Mouse (Mus musculus) cerebellum, adult 11 months (tissue): Measurements from ENCODE around the gene Gab1.
A peak's percentile ranks its signal among the peaks of the same experiment; 100 is the strongest.

Source experiments
- DNase-seq: peaks from one replicate; pipeline ENCODE4 v3.0.0; 2022

Gab1 gene

GRCm38 (mm10) chr8:80842514-80842913 is 37.8 kb downstream of the Gab1 start:
- DNase-seq: no peak

GRCm38 (mm10) chr8:80840090-80840489 is 40.2 kb downstream of the Gab1 start:
- DNase-seq: no peak

GRCm38 (mm10) chr8:80838199-80838598 is 42.1 kb downstream of the Gab1 start:
- DNase-seq: no peak

DNA sequence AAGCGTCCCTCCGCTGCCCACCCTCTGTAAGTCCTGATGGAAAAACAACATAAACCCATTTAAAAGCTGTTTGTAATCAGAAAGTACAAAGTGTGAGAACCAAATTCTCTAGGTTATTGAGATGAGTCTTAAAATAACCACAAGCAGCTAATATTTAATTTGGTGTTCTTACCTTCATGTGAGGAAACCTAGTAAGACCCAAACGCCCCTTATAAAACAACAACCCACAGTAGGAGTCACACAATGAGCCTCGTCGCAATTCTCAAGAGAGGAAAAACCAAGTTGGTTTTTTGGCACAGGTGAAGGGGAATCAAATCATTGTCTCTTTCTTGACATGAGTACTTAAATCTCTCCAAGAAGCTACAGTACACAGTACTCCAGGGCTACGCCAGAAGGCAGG is 44.9 kb downstream of the Gab1 start:
- no peak for DNase-seq

DNA sequence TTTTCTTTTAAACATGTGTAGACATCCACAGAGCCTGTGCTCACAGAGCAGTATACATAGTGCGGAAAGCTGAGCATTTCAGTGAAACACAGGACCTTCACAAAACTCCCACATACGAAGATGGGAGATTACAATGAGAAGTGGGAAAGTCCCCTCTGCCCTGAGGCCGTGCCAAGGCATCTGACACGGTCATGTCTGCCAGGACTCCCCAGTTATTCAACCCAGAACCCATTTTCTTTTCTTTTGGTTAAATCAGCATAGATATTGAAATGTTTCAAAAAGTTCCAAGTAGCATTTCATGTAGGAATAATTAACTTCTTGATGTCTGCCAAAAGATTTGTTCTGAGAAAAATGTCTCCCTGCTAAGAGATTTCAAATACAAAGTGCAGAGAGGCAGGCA is 45.9 kb downstream of the Gab1 start:
- DNase-seq: no peak

- no peak for DNase-seq
These were observed 47.8 kb downstream of the Gab1 start for GRCm38 (mm10) chr8:80832534-80832933.

DNA sequence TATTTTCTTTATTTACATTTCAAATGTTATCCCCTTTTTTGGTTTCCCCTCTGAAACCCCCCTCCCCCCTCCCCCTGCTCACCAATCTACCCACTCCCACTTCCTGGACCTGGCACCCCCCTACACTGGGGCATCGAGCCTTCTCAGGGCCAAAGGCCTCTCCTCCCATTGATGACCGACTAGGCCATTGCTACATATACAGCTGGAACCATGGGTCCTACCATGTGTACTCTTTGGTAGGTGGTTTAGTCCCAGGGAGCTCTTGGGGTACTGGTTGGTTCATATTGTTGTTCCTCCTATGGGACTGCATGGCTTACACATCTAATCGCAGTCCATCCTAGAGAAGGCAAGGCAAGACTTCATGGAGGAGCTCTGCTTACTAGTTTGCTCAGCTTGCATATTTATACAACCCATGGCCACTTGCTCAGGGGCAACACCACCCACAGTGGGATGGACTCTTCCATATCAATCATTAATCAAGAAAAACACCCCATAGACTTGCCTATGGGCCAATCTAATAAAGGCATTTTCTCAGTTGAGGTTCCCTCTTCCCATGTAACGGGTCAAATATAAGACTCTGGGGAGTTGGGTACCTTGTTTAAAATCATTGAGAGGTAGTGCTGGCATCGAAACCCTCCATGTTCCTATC is 48.3 kb downstream of the Gab1 start:
- no peak for DNase-seq

DNA sequence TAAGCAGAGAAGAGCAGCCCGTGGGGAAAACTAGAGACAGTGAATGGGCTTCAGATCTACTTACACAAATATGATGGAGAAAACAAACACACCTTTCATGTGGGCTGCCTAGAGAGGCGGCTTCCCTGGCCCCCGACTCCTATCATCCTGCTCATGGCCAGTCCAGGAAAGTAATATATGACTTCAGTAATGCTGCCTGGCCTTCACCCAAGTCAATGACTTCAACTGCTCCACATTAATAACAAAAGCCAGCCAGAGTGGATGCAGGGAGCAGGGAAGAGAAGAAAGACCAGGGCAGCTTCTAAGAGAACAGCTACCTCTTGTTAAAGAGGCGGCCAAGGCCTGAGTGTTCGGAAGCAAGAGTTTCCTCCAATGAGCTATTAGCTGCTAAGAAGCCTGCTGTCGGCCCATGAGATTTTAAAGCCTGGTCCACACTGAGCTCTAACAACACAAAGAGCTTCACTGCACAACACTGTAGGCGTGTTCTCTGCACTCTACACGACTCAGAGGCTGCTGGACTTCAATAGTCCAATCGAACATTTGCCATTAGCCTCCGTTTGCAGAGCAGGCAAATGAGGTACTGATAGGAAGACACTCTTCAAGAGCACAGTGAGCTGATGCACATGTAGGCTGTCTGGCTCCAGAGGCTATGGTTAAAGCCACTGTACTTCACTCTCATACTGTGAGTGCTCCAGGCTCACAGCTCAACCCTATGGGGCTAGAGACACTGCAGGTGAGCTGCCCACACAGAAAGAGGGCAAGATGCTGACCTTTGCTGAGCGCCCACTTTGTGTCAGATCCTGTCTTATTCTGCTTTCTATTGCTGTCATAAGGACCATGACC is 49.4 kb downstream of the Gab1 start:
- no peak for DNase-seq

DNA sequence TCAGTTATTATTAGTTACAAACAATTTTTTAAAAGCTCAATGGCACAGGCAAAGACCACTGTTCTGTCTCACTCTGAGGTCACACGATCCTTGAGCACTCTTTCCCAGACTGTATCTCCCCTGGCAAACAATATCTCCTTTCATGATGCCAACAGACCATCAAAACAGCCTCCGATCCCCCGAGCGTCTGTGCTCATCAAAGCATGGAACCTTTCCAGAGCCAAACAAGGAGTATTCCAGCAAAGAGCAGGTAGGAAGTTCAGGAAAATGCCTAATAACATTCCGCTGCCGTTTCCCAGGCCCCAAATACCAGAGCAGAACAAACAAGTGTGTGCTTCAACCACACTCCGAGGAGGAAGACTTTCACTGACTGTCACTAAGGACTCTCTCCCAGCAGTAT is 50.2 kb downstream of the Gab1 start:
- no peak for DNase-seq

DNA sequence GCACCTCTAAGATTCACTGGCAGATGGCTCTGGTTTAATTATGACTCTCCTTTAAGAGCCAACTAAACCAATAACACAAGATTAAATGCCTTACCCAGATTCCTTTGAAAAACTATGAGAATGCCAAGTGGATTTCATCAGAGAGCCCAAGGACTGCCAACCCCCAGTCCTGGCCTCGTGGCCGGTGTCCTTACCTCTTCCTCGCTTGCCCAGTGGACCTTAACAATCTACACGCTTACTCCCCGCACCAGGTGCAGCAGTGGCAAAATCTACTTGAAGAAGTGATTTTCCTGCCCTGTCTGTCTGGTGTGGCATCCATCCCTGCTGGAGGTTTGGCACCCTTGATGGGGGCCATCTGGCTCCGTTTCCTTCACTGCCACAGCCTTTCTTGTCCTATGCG is 53.3 kb downstream of the Gab1 start:
- DNase-seq: peak; percentile 22

DNA sequence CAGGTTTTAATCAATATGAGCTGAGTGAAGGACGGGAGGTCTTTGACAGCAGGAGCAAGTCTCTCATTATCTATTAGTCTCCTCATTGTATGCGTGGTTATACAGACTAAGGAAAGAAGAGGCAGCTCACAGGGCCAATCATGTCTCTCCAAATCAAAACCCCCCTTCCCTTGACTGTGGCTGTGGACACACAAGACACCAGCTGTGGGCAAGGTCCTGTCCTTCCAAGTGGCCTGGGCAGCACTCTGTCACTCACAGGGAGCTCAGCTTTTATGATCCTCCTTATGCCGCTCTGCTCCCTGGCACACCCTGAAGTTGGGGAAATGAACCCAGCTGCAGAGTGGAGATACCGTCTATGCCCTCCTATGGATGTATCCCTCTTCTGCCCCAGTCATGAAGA is 55.2 kb downstream of the Gab1 start:
- DNase-seq: no peak

GRCm38 (mm10) chr8:80824426-80824825 is 55.9 kb downstream of the Gab1 start:
- no peak for DNase-seq

DNA sequence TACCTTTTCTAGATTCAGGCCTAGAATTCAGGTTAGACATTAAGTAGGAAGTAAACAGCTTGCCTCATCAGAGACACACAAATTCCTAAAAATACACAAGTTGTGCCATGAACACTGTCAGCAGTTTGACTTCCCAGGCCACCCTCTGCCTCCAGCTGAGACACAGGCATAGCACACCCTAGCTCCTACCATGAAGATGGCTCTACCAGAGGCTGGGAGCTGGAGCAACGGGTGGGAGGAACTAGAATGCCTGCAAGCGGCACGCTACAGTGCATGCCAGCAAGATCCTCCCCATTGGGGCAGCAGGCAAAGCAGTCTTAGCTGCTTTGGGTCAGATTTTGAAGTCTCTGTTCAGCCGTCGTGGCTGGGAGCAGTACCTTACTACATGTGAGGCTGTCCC is 57.1 kb downstream of the Gab1 start:
- DNase-seq: no peak

DNA sequence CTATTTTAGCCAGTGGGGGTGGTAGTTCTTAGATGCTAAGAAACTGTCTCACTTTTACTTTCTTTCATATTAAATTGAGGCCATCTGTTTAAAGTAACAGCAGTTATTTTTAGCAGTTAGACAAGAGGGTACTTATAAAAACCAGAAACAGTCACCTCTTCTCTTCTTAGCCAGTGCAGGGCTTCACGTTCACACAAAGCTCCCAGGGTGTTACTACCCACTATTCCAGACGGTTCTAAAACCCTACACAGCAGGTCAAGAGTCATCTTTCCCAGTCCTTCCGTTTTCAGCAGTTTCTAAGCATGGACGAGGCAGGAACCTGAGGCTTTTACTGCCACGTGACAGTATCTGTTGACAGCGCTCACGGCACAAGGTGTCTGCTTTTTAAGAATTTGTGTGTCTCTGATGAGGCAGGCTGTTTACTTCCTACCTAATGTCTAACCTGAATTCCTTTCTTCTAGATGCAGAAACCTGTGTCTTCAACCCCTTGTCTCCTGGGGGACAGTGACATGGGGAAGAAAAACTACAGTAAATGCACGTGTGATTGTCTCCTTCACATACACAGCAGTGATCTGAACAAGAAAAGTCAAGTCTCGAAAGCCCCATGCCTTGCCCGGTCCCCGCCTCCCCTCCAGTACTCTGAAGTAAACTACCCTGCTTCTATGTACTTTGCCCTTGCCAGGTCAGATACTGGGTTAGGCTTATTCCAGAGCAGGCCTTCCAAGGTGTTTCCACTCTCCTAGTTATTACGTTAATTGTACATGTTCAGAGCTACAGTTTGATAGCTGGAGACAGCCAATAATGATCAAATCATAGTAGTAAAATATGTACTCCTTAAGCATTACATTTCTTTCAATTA is 58.7 kb downstream of the Gab1 start:
- no peak for DNase-seq

DNA sequence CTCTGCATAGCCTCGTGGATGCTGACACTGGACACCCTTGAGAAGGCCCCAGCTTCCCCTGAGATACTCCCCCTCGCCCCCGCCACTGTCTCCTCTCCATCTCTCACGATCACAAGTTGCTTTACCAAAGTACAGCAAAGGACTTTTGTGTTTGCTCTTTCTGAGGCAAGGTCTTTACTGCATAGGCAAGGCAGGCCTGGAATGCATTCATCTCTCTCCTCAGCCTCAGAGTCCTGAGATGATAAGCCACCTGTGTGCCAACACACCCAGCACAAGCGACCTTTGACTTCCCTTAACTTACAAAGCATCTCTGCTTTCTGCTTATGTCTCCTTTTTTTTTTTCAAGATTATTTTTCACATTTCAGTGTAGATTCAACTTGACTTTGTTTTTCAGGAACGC is 61.3 kb downstream of the Gab1 start:
- no peak for DNase-seq

DNA sequence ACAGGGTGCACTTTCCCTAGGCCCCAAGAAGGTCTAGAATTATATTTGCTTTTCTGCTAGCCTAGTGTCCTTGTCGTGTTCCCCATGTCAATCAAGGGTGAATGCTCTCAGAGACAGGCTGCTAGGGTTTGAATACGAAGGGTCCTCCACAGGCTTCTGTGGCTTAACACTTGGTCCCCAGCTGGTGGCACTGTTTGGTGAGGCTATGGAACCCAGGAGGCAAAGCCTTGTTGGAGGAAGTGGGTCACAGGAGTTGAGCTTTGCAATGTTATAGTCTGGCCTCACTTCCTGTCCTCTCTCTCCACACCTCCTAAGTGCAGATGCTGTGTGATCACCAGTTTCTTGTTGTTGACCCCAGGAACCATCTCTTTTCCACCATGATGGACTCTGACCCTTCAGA is 63.3 kb downstream of the Gab1 start:
- DNase-seq: no peak

GRCm38 (mm10) chr8:80815179-80815578 is 65.1 kb downstream of the Gab1 start:
- DNase-seq: no peak

- no peak for DNase-seq
These were observed 66.1 kb downstream of the Gab1 start for GRCm38 (mm10) chr8:80814087-80814791.

DNA sequence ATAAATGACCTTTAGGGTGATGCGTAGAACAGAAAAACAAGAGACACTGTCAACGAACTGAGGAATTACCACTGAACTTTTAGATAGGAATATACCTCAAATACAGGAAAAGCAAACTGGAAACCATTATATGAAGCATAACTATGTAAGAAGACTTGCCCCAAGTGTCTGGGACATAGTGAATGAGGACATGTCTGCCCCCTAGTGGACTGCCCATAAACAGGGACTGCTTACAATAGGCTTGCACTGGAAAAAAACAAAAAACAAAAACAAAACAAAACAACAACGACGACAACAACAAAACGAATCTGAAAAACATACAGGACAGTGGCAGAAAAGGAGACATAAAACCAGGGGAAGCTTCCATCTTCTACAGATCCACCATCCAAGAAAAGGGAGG is 66.9 kb downstream of the Gab1 start:
- peak; percentile 23 for DNase-seq

DNA sequence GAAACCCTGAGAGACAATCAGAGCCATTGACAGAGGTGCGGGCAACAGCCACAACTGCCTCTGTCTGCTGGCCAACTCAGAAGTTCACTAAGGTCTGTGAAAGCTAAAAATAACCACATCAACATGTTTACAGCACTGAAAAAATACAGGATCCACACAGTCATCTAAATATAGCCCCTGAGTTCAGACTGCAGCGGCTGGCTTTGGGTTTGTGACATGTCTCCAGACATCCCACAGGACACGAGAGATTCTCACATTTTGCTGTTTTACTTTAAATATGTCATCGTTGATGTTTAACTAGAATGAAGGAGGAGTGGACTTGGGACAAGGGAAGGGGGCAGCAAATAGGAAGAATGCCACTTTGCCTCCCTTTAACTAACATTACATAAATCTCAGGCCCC is 68.7 kb downstream of the Gab1 start:
- DNase-seq: no peak

GRCm38 (mm10) chr8:80810916-80811315 is 69.4 kb downstream of the Gab1 start:
- no peak for DNase-seq

DNA sequence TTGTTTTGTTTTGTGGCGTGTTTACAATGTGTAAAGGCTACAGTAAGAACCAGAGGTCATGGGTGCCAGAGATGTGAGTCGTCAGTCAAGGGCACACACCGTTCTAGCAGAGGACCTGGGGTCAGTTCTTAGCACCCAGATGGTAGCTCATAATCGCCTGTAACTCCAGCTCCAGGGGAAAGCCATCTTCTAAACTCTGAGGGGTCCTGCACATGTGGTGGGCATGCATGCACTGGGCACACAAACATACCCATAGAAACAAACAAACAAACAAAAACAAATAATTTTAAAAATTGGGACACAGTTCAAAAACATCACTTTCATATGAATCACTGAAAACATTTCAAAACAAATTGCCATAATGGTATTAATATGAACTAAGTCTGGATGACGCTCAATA is 69.9 kb downstream of the Gab1 start:
- no peak for DNase-seq
